Mouse (Mus musculus) left cerebral cortex, postnatal 10 days (tissue): ENCODE results near the gene Tcf7l2. TPM values are rescaled to one million over a fixed set of nuclear protein-coding genes. Genes with fewer than 3 reads are reported as not detected.
A peak's percentile ranks its signal among the peaks of the same experiment; 100 is the strongest.

Experiments
- DNase-seq, 2 experiments: peaks; one replicate each; pipeline ENCODE4 v3.0.0; 2021 to 2022; ENCODE audit warnings: low spot score in 2 of 2, mixed read lengths in 1 of 2; ENCODE audit errors: extremely low spot score in 1 of 2
- intact Hi-C: fragments of 180-260 bp; cut with DNase I; formaldehyde crosslinking; loops from one replicate; pipeline ENCODE4 v1.15.1; 2025
- total RNA-seq, 2 experiments: library from RNA; stranded (reverse); gene quantifications; 2 replicates each; pipeline ENCODE4 v1.2.3; 2021

The Tcf7l2 gene
- total RNA-seq, 2 experiments from 2014 or later = 8.2 to 11.4 TPM

- intact Hi-C loops = no loop called here
- no peak for DNase-seq
Measured at GRCm38 (mm10) chr19:55807194-55808053, 65.8 kb downstream of the Tcf7l2 start.

GRCm38 (mm10) chr19:55808304-55808703, 66.7 kb downstream of the Tcf7l2 start:
- intact Hi-C loops = no loop called here

GRCm38 (mm10) chr19:55809539-55809938, 67.9 kb downstream of the Tcf7l2 start:
- intact Hi-C loops = no loop called here
- DNase-seq = no peak

More at GRCm38 (mm10) chr19:55808304-55808703, 66.7 kb downstream of the Tcf7l2 start:
- DNase-seq = no peak

- DNase-seq = no peak
- intact Hi-C loops = no loop called here
Measured at GRCm38 (mm10) chr19:55812236-55812635, 70.6 kb downstream of the Tcf7l2 start.

- no peak for DNase-seq
- intact Hi-C loops = no loop called here
Measured at GRCm38 (mm10) chr19:55815010-55815790, 73.6 kb downstream of the Tcf7l2 start.

GRCm38 (mm10) chr19:55816974-55817373, 75.4 kb downstream of the Tcf7l2 start:
- DNase-seq = no peak
- intact Hi-C loops = no loop called here

GRCm38 (mm10) chr19:55820202-55820601, 78.6 kb downstream of the Tcf7l2 start:
- intact Hi-C loops = no loop called here
- no peak for DNase-seq

GRCm38 (mm10) chr19:55825001-55825827, 83.6 kb downstream of the Tcf7l2 start:
- intact Hi-C loops = no loop called here
- DNase-seq = peak; percentile 24 to 60

GRCm38 (mm10) chr19:55825951-55826507, 84.4 kb downstream of the Tcf7l2 start:
- intact Hi-C loops = no loop called here

GRCm38 (mm10) chr19:55827613-55828259, 86.1 kb downstream of the Tcf7l2 start:
- intact Hi-C loops = no loop called here
- no peak for DNase-seq

More at GRCm38 (mm10) chr19:55825951-55826507, 84.4 kb downstream of the Tcf7l2 start:
- DNase-seq = no peak

- DNase-seq = no peak
- intact Hi-C loops = no loop called here
Measured at GRCm38 (mm10) chr19:55830976-55831559, 89.4 kb downstream of the Tcf7l2 start.

GRCm38 (mm10) chr19:55832122-55832521, 90.5 kb downstream of the Tcf7l2 start:
- no peak for DNase-seq
- intact Hi-C loops = no loop called here

GRCm38 (mm10) chr19:55833807-55834385, 92.3 kb downstream of the Tcf7l2 start:
- no peak for DNase-seq
- intact Hi-C loops = no loop called here

- DNase-seq = no peak
- intact Hi-C loops = no loop called here
Measured at GRCm38 (mm10) chr19:55836930-55837687, 95.5 kb downstream of the Tcf7l2 start.

- DNase-seq = peak in 1 of 2 experiments; percentile 13
- intact Hi-C loops = no loop called here
Measured at GRCm38 (mm10) chr19:55837924-55838323, 96.3 kb downstream of the Tcf7l2 start.

GRCm38 (mm10) chr19:55838389-55839035, 96.9 kb downstream of the Tcf7l2 start:
- DNase-seq = no peak
- intact Hi-C loops = no loop called here
